Mouse (Mus musculus) embryonic facial prominence, embryonic 12.5 days (tissue): ENCODE results near the gene Slc20a1. TPM values are rescaled to one million over a fixed set of nuclear protein-coding genes. Genes with fewer than 3 reads are reported as not detected.

ENCODE experiments used
- ATAC-seq: fragments of 200-750 bp; cut with Nextera tagmentation; 2 replicates; pipeline ENCODE4 v1.8.0; 2017; ENCODE audit not compliant: insufficient number of reproducible peaks, insufficient read depth, low FRiP score, low TSS enrichment
- H3K27ac ChIP-seq: fragments of 300-500 bp; sonication (generic); 2 replicates; pipeline ENCODE4 v1.5.1; 2016; ENCODE audit warnings: mild to moderate bottlenecking
- H3K27me3 ChIP-seq: fragments of 300-500 bp; sonication (generic); 2 replicates; pipeline ENCODE4 v1.6.1; 2016; ENCODE audit warnings: mild to moderate bottlenecking, moderate library complexity
- H3K36me3 ChIP-seq: fragments of 300-500 bp; sonication (generic); 2 replicates; pipeline ENCODE4 v1.6.1; 2016; ENCODE audit warnings: mild to moderate bottlenecking
- H3K4me1 ChIP-seq: fragments of 300-500 bp; sonication (generic); 2 replicates; pipeline ENCODE4 v1.6.1; 2016
- H3K4me2 ChIP-seq: fragments of 300-500 bp; sonication (generic); replicated peaks from 2 replicates; pipeline ENCODE4 v1.6.1; 2016; ENCODE audit warnings: mild to moderate bottlenecking, moderate library complexity
- H3K4me3 ChIP-seq: fragments of 300-500 bp; sonication (generic); 2 replicates; pipeline ENCODE4 v1.5.1; 2016; ENCODE audit warnings: mild to moderate bottlenecking
- H3K9ac ChIP-seq: fragments of 300-500 bp; sonication (generic); 2 replicates; pipeline ENCODE4 v1.6.1; 2016; ENCODE audit warnings: mild to moderate bottlenecking, moderate library complexity
- H3K9me3 ChIP-seq: fragments of 300-500 bp; sonication (generic); 2 replicates; pipeline ENCODE4 v1.6.1; 2016; ENCODE audit warnings: mild to moderate bottlenecking, moderate library complexity
- WGBS: fragments of 180-500 bp; shearing (Covaris S2); methylation state at CpG from one replicate; pipeline ENCODE4 v1.1.7; 2016; 5-methylcytosine and 5-hydroxymethylcytosine counted together
- polyA plus RNA-seq: library from polyadenylated mRNA; unstranded; fragments of >200 nt; fragmentation: Nextera tagmentation; extraction: Ambion mirVana; gene quantifications from 2 replicates; pipeline ENCODE4 v1.2.1, GENCODE M21; 2016

Slc20a1 gene
- polyA plus RNA-seq, 1 experiment from 2014 or later: 43.8 TPM

- Histone ChIP-seq H3K4me2 (no peak overlapping the region), H3K4me3 (no peak overlapping the region), H3K27me3 (no peaks in the 10 kb centered on the region), H3K27ac (no peak overlapping the region), H3K4me1 (no peaks in the 10 kb centered on the region), H3K9me3 (no peaks in the 10 kb centered on the region), H3K36me3 (no peaks in the 10 kb centered on the region), H3K9ac (no peak overlapping the region)
- WGBS: 39% methylated on average over 3 of the region's 3 CpGs
- no peak for ATAC-seq
These were observed 20.9 kb upstream of the Slc20a1 start for GRCm38 (mm10) chr2:129177661-129178060.

DNA sequence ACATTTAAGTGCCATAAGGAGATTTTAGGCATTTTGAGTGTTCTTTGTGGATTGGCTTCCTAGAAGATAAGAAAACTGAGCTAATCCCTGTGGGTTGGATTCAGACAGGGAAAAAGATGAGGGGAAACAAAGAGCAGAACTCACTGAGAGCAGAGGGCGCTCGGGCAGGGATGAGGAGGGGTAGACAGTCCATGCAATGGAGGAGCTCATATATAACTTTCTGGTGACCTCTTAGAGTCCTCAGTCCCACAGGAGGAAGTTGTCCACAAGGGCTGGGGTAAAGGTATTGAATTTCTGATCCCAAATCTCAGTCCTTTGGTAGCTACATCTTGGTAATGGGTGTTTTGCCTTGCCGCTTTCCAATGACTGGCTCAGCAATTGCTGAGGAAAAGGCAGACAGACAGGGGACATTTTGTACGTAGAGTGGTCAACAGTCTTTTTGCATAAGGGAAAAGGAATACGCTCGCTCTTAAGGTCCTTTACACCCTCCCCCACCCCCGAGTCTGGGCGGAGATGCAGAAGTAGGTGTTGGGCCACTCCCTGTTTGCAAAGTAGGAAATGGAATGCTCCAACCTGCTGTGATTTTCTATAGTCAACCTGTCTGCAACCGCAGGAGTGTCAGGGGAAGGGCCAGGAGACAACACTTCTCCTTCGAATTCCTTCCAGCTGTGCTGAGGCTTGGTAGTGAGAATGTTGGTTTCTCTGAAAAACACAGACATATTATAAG is 20.2 kb upstream of the Slc20a1 start:
- no peak overlapping the region for H3K4me2 ChIP-seq
- no peak overlapping the region for H3K4me3 ChIP-seq
- no peaks in the 10 kb centered on the region for H3K27me3 ChIP-seq
- H3K9ac ChIP-seq: no peak overlapping the region
- H3K27ac ChIP-seq: no peak overlapping the region
- H3K9me3 ChIP-seq: no peaks in the 10 kb centered on the region
- H3K4me1 ChIP-seq: no peaks in the 10 kb centered on the region
- 47% methylated on average over 10 of the region's 10 CpGs for WGBS
- no peak for ATAC-seq
- no peaks in the 10 kb centered on the region for H3K36me3 ChIP-seq

- Histone ChIP-seq H3K4me3 (no peak overlapping the region), H3K27ac (no peak overlapping the region), H3K27me3 (no peaks in the 10 kb centered on the region), H3K4me2 (no peak overlapping the region), H3K9me3 (no peaks in the 10 kb centered on the region), H3K4me1 (peaks cover 13% of the 10 kb centered on the region), H3K36me3 (no peaks in the 10 kb centered on the region), H3K9ac (no peak overlapping the region)
- ATAC-seq: no peak
- WGBS: 71% methylated on average over 8 of the region's 8 CpGs
These were observed 18.4 kb upstream of the Slc20a1 start for GRCm38 (mm10) chr2:129179946-129180853.

- H3K4me2 ChIP-seq: no peak overlapping the region
- H3K9me3 ChIP-seq: no peaks in the 10 kb centered on the region
- peaks cover 16% of the 10 kb centered on the region for H3K4me1 ChIP-seq
- no peak overlapping the region for H3K4me3 ChIP-seq
- no peak overlapping the region for H3K27ac ChIP-seq
- no peaks in the 10 kb centered on the region for H3K36me3 ChIP-seq
- no peak for ATAC-seq
- H3K27me3 ChIP-seq: no peaks in the 10 kb centered on the region
- WGBS: 85% methylated on average over 5 of the region's 5 CpGs
- no peak overlapping the region for H3K9ac ChIP-seq
These were observed 17.1 kb upstream of the Slc20a1 start for GRCm38 (mm10) chr2:129181509-129181908.

GRCm38 (mm10) chr2:129182412-129182811 is 16.2 kb upstream of the Slc20a1 start:
- WGBS: 91% methylated on average over 1 of the region's 1 CpGs

GRCm38 (mm10) chr2:129183561-129184031 is 15.0 kb upstream of the Slc20a1 start:
- Histone ChIP-seq H3K4me2 (no peak overlapping the region), H3K36me3 (no peaks in the 10 kb centered on the region), H3K27me3 (no peaks in the 10 kb centered on the region), H3K4me1 (peaks cover 16% of the 10 kb centered on the region), H3K9me3 (no peaks in the 10 kb centered on the region), H3K4me3 (no peak overlapping the region), H3K27ac (no peak overlapping the region), H3K9ac (no peak overlapping the region)
- ATAC-seq: no peak
- WGBS: 70% methylated on average over 14 of the region's 14 CpGs

More at GRCm38 (mm10) chr2:129182412-129182811, 16.2 kb upstream of the Slc20a1 start:
- no peaks in the 10 kb centered on the region for H3K9me3 ChIP-seq
- no peak overlapping the region for H3K4me3 ChIP-seq
- H3K36me3 ChIP-seq: no peaks in the 10 kb centered on the region
- no peak overlapping the region for H3K27ac ChIP-seq
- H3K4me2 ChIP-seq: no peak overlapping the region
- H3K9ac ChIP-seq: no peak overlapping the region
- no peak for ATAC-seq
- H3K27me3 ChIP-seq: no peaks in the 10 kb centered on the region
- H3K4me1 ChIP-seq: peaks cover 16% of the 10 kb centered on the region

GRCm38 (mm10) chr2:129184853-129185252 is 13.7 kb upstream of the Slc20a1 start:
- no peak overlapping the region for H3K4me3 ChIP-seq
- H3K27me3 ChIP-seq: no peaks in the 10 kb centered on the region
- H3K27ac ChIP-seq: peak overlapping the region; percentile 60; the same call in 1 of the 2 replicates
- no peaks in the 10 kb centered on the region; the same call in 1 of the 2 replicates for H3K9me3 ChIP-seq
- no peak overlapping the region for H3K4me2 ChIP-seq
- ATAC-seq: no peak
- WGBS: 54% methylated on average over 1 of the region's 1 CpGs
- no peaks in the 10 kb centered on the region for H3K36me3 ChIP-seq
- H3K9ac ChIP-seq: no peak overlapping the region
- H3K4me1 ChIP-seq: peaks cover 16% of the 10 kb centered on the region

DNA sequence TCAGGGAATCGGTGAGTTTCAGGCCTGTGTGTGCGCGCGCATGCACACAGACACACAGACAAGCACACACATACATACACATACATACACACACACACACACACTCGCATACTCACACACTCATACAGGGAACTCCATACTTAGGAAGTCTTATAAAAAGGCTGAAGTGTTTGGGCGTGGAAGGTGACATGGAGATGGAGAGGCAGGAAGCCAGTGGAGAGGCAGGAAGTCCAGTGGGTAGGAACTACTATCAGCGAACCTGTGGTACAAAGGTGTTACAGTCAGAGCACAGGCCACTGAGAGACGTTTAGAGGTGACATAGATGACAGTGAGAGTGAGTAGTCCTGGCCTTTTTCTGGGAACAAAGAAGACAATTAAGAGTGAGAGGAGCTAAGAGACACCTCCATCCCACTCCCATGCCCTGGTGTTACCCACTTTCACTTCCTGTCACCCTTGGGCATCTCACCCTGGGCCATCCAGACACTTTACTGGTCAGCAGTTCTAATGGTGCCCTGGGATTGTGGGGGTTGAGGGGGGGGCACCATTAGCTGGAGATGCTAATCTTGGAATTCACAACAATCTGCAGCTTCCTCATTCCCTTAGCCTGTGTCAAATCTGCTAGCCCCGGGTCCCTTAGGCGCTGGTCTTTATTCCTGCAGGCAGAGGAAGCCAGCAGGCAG is 12.8 kb upstream of the Slc20a1 start:
- 86% methylated on average over 10 of the region's 10 CpGs for WGBS

GRCm38 (mm10) chr2:129186291-129186919 is 12.2 kb upstream of the Slc20a1 start:
- Histone ChIP-seq H3K9ac (no peak overlapping the region), H3K36me3 (no peaks in the 10 kb centered on the region), H3K4me3 (no peak overlapping the region), H3K27ac (no peak overlapping the region), H3K4me1 (peaks cover 16% of the 10 kb centered on the region), H3K4me2 (no peak overlapping the region), H3K9me3 (no peaks in the 10 kb centered on the region; the same call in 1 of the 2 replicates), H3K27me3 (no peaks in the 10 kb centered on the region)
- ATAC-seq: no peak
- 78% methylated on average over 5 of the region's 5 CpGs for WGBS

More for the DNA sequence above, 12.8 kb upstream of the Slc20a1 start:
- ATAC-seq: no peak
- H3K4me3 ChIP-seq: no peak overlapping the region
- no peaks in the 10 kb centered on the region for H3K36me3 ChIP-seq
- peaks cover 16% of the 10 kb centered on the region for H3K4me1 ChIP-seq
- no peak overlapping the region for H3K4me2 ChIP-seq
- peak overlapping the region; percentile 60; the same call in 1 of the 2 replicates for H3K27ac ChIP-seq
- H3K27me3 ChIP-seq: no peaks in the 10 kb centered on the region
- H3K9ac ChIP-seq: no peak overlapping the region
- no peaks in the 10 kb centered on the region; the same call in 1 of the 2 replicates for H3K9me3 ChIP-seq

GRCm38 (mm10) chr2:129192392-129193150 is 6.0 kb upstream of the Slc20a1 start:
- Histone ChIP-seq H3K9me3 (no peaks in the 10 kb centered on the region; the same call in 1 of the 2 replicates), H3K4me3 (no peak overlapping the region), H3K4me2 (no peak overlapping the region), H3K36me3 (no peaks in the 10 kb centered on the region), H3K27ac (no peak overlapping the region), H3K9ac (no peak overlapping the region), H3K4me1 (0 out of 2 replicates have a peak, but pooled peaks cover 5% of the 10 kb centered on the region), H3K27me3 (no peaks in the 10 kb centered on the region)
- ATAC-seq: no peak
- 85% methylated on average over 7 of the region's 7 CpGs for WGBS
